Mouse (Mus musculus) c-Kit-positive CD71-negative TER-119-negative erythroid progenitor cells, embryonic 14.5 days (primary cell): Measurements from ENCODE around the gene Efna1.

Experiments used
- DNase-seq: peaks from one replicate; pipeline ENCODE4 v3.0.0-alpha.2; 2013; ENCODE audit warnings: low read depth

Efna1 gene

GRCm38 (mm10) chr3:89243609-89244008 lies 37.3 kb downstream of the Efna1 start:
- no peak for DNase-seq

- peak; percentile 71 for DNase-seq
Measured at GRCm38 (mm10) chr3:89242331-89242895, 38.5 kb downstream of the Efna1 start.

- no peak for DNase-seq
Measured at GRCm38 (mm10) chr3:89238494-89238893, 42.4 kb downstream of the Efna1 start.

- DNase-seq: no peak
Measured at GRCm38 (mm10) chr3:89237682-89238081, 43.3 kb downstream of the Efna1 start.

- DNase-seq: no peak
Measured at GRCm38 (mm10) chr3:89236516-89236915, 44.4 kb downstream of the Efna1 start.

GRCm38 (mm10) chr3:89233562-89234110 lies 47.3 kb downstream of the Efna1 start:
- no peak for DNase-seq

GRCm38 (mm10) chr3:89232614-89233013 lies 48.3 kb downstream of the Efna1 start:
- no peak for DNase-seq

GRCm38 (mm10) chr3:89231772-89232275 lies 49.1 kb downstream of the Efna1 start:
- no peak for DNase-seq

- DNase-seq: no peak
Measured at GRCm38 (mm10) chr3:89231345-89231744, 49.6 kb downstream of the Efna1 start.

- DNase-seq: no peak
Measured at GRCm38 (mm10) chr3:89230561-89230960, 50.4 kb downstream of the Efna1 start.

- no peak for DNase-seq
Measured at GRCm38 (mm10) chr3:89229276-89229675, 51.7 kb downstream of the Efna1 start.

- no peak for DNase-seq
Measured at GRCm38 (mm10) chr3:89228836-89229235, 52.1 kb downstream of the Efna1 start, which contains the start of gene Muc1. Gene Muc1 (plus strand): TSS chr3:89229057.

- peak; percentile 72 for DNase-seq
Measured at GRCm38 (mm10) chr3:89228180-89228549, 52.8 kb downstream of the Efna1 start.

- DNase-seq: no peak
Measured at GRCm38 (mm10) chr3:89227307-89228179, 53.4 kb downstream of the Efna1 start.

- DNase-seq: no peak
Measured at GRCm38 (mm10) chr3:89226900-89227299, 54.0 kb downstream of the Efna1 start, which contains the start of gene Mtx1. Gene Mtx1 (minus strand): TSS chr3:89227088.

- DNase-seq: no peak
Measured at GRCm38 (mm10) chr3:89226361-89226760, 54.6 kb downstream of the Efna1 start.

GRCm38 (mm10) chr3:89225918-89226317 lies 55.0 kb downstream of the Efna1 start:
- DNase-seq: no peak

- DNase-seq: no peak
Measured at GRCm38 (mm10) chr3:89225321-89225815, 55.6 kb downstream of the Efna1 start.

- no peak for DNase-seq
Measured at GRCm38 (mm10) chr3:89224796-89225195, 56.1 kb downstream of the Efna1 start.
